Mouse (Mus musculus) lung, adult 2 months (tissue): ENCODE data around the gene Tmprss12.

Experiments used
- CTCF ChIP-seq: fragments of 200-500 bp; IDR thresholded peaks from 2 replicates; pipeline ENCODE4 v1.5.1; 2011; ENCODE audit warnings: mild to moderate bottlenecking, low read length, control low read depth; ENCODE audit not compliant: insufficient read depth
- POLR2A ChIP-seq: fragments of 200-500 bp; IDR thresholded peaks from 2 replicates; pipeline ENCODE4 v1.6.1; 2011; ENCODE audit warnings: low read depth, mild to moderate bottlenecking, control low read depth, low read length, borderline replicate concordance; ENCODE audit errors: extremely low read depth

- TF ChIP-seq POLR2A, result no peak
- no peak for TF ChIP-seq CTCF
These were observed 4.2 kb upstream of the Tmprss12 start for GRCm38 (mm10) chr15:100276403-100276802.
